Mouse (Mus musculus): ENCODE results near the gene Cdh26. TPM values are rescaled to one million over a fixed set of nuclear protein-coding genes. Genes with fewer than 3 reads are reported as not detected.

Cdh26 gene
- polyA plus RNA-seq, 1 experiment: not detected

GRCm38 (mm10) chr2:178502469-178502868 is 72.1 kb downstream of the Cdh26 start:
- no peak overlapping the region for H3K4me3 ChIP-seq
- TF ChIP-seq MYOG (IDR thresholded peaks at IDR 0.05; ENCODE audit: control insufficient read depth in 1 of 3, insufficient read depth in 1 of 3, insufficient read length in 2 of 3, low read depth in 2 of 3) (no peak), USF1 (IDR thresholded peaks at IDR 0.05; ENCODE audit: low read depth) (no peak), TCF3 (IDR thresholded peaks at IDR 0.05; ENCODE audit: insufficient read length, low read depth) (no peak), TCF12 (IDR thresholded peaks at IDR 0.05; ENCODE audit: insufficient read depth, poor library complexity, severe bottlenecking) (no peak), POLR2A (IDR thresholded peaks at IDR 0.05; ENCODE audit: insufficient read length, low read depth) (no peak), CEBPB (IDR thresholded peaks at IDR 0.05; ENCODE audit: insufficient read depth, poor library complexity, severe bottlenecking) (no peak), E2F4 (IDR thresholded peaks at IDR 0.05; ENCODE audit: insufficient read depth) (no peak)
- H3ac ChIP-seq (ENCODE audit: control insufficient read depth, insufficient read length): no peak overlapping the region
- H3K4me2 ChIP-seq (ENCODE audit: low read depth): no peak overlapping the region
- H3K79me2 ChIP-seq (ENCODE audit: control insufficient read depth, insufficient read depth): no peaks in the 10 kb centered on the region
- H3K27me3 ChIP-seq (ENCODE audit: control insufficient read depth, insufficient read depth, insufficient read length): no peaks in the 10 kb centered on the region
- no peaks in the 10 kb centered on the region for H3K36me3 ChIP-seq (ENCODE audit: control insufficient read depth, insufficient read depth)

GRCm38 (mm10) chr2:178506056-178506455 is 75.7 kb downstream of the Cdh26 start:
- H3ac ChIP-seq (ENCODE audit: control insufficient read depth, insufficient read length): no peak overlapping the region
- no peaks in the 10 kb centered on the region for H3K36me3 ChIP-seq (ENCODE audit: control insufficient read depth, insufficient read depth)
- H3K27me3 ChIP-seq (ENCODE audit: control insufficient read depth, insufficient read depth, insufficient read length): no peaks in the 10 kb centered on the region
- TF ChIP-seq MYOD1 (IDR thresholded peaks at IDR 0.05; ENCODE audit: control insufficient read depth in 1 of 3, insufficient read length in 2 of 3, low read depth in 2 of 3): no peak
- TF ChIP-seq MYOG (IDR thresholded peaks at IDR 0.05; ENCODE audit: control insufficient read depth in 1 of 3, insufficient read depth in 1 of 3, insufficient read length in 2 of 3, low read depth in 2 of 3): no peak
- no peak for TF ChIP-seq USF1 (IDR thresholded peaks at IDR 0.05; ENCODE audit: low read depth)
- no peaks in the 10 kb centered on the region for H3K79me2 ChIP-seq (ENCODE audit: control insufficient read depth, insufficient read depth)
- no peak overlapping the region for H3K4me2 ChIP-seq (ENCODE audit: low read depth)
- H3K4me3 ChIP-seq: no peak overlapping the region

- Histone ChIP-seq H3K27me3 (ENCODE audit: control insufficient read depth, insufficient read depth, insufficient read length) (no peaks in the 10 kb centered on the region), H3K4me2 (ENCODE audit: low read depth) (no peak overlapping the region), H3K36me3 (ENCODE audit: control insufficient read depth, insufficient read depth) (no peaks in the 10 kb centered on the region), H3K79me2 (ENCODE audit: control insufficient read depth, insufficient read depth) (no peaks in the 10 kb centered on the region), H3K4me3 (no peak overlapping the region), H3ac (ENCODE audit: control insufficient read depth, insufficient read length) (no peak overlapping the region)
- no peak for TF ChIP-seq MYOD1 (IDR thresholded peaks at IDR 0.05; ENCODE audit: control insufficient read depth in 1 of 3, insufficient read length in 2 of 3, low read depth in 2 of 3)
- no peak for TF ChIP-seq CEBPB (IDR thresholded peaks at IDR 0.05; ENCODE audit: insufficient read depth, poor library complexity, severe bottlenecking)
- TF ChIP-seq SRF (IDR thresholded peaks at IDR 0.05; ENCODE audit: control insufficient read depth, insufficient read length, low read depth): no peak
- no peak for TF ChIP-seq TCF12 (IDR thresholded peaks at IDR 0.05; ENCODE audit: insufficient read depth, poor library complexity, severe bottlenecking)
- no peak for TF ChIP-seq E2F4 (IDR thresholded peaks at IDR 0.05; ENCODE audit: insufficient read depth)
- no peak for TF ChIP-seq MYOG (IDR thresholded peaks at IDR 0.05; ENCODE audit: control insufficient read depth in 1 of 3, insufficient read depth in 1 of 3, insufficient read length in 2 of 3, low read depth in 2 of 3)
- TF ChIP-seq TCF3 (IDR thresholded peaks at IDR 0.05; ENCODE audit: insufficient read length, low read depth): no peak
- no peak for TF ChIP-seq USF1 (IDR thresholded peaks at IDR 0.05; ENCODE audit: low read depth)
- TF ChIP-seq MAX (IDR thresholded peaks at IDR 0.05; ENCODE audit: low read depth): no peak
- no peak for TF ChIP-seq REST (IDR thresholded peaks at IDR 0.05; ENCODE audit: insufficient read depth, insufficient read length)
- no peak for TF ChIP-seq POLR2A (IDR thresholded peaks at IDR 0.05; ENCODE audit: insufficient read length, low read depth)
- TF ChIP-seq POLR2AphosphoS2 (IDR thresholded peaks at IDR 0.05; ENCODE audit: insufficient read length, low read depth): no peak
These were observed 77.2 kb downstream of the Cdh26 start for GRCm38 (mm10) chr2:178507379-178508014.

GRCm38 (mm10) chr2:178508279-178508678 is 77.9 kb downstream of the Cdh26 start:
- H3K4me2 ChIP-seq (ENCODE audit: low read depth): no peak overlapping the region
- no peaks in the 10 kb centered on the region for H3K79me2 ChIP-seq (ENCODE audit: control insufficient read depth, insufficient read depth)
- H3ac ChIP-seq (ENCODE audit: control insufficient read depth, insufficient read length): no peak overlapping the region
- no peak for TF ChIP-seq SRF (IDR thresholded peaks at IDR 0.05; ENCODE audit: control insufficient read depth, insufficient read length, low read depth)
- no peak for TF ChIP-seq USF1 (IDR thresholded peaks at IDR 0.05; ENCODE audit: low read depth)
- no peak for TF ChIP-seq TCF3 (IDR thresholded peaks at IDR 0.05; ENCODE audit: insufficient read length, low read depth)
- TF ChIP-seq POLR2A (IDR thresholded peaks at IDR 0.05; ENCODE audit: insufficient read length, low read depth): no peak
- no peaks in the 10 kb centered on the region for H3K36me3 ChIP-seq (ENCODE audit: control insufficient read depth, insufficient read depth)
- no peak overlapping the region for H3K4me3 ChIP-seq
- H3K27me3 ChIP-seq (ENCODE audit: control insufficient read depth, insufficient read depth, insufficient read length): no peaks in the 10 kb centered on the region

GRCm38 (mm10) chr2:178513043-178513442 is 82.7 kb downstream of the Cdh26 start:
- Histone ChIP-seq H3ac (ENCODE audit: control insufficient read depth, insufficient read length) (no peak overlapping the region), H3K27me3 (ENCODE audit: control insufficient read depth, insufficient read depth, insufficient read length) (no peaks in the 10 kb centered on the region), H3K36me3 (ENCODE audit: control insufficient read depth, insufficient read depth) (no peaks in the 10 kb centered on the region), H3K79me2 (ENCODE audit: control insufficient read depth, insufficient read depth) (no peaks in the 10 kb centered on the region), H3K4me2 (ENCODE audit: low read depth) (no peak overlapping the region), H3K4me3 (no peak overlapping the region)
- no peak for TF ChIP-seq E2F4 (IDR thresholded peaks at IDR 0.05; ENCODE audit: insufficient read depth)
- no peak for TF ChIP-seq CEBPB (IDR thresholded peaks at IDR 0.05; ENCODE audit: insufficient read depth, poor library complexity, severe bottlenecking)
- no peak for TF ChIP-seq MAX (IDR thresholded peaks at IDR 0.05; ENCODE audit: low read depth)
- no peak for TF ChIP-seq TCF3 (IDR thresholded peaks at IDR 0.05; ENCODE audit: insufficient read length, low read depth)
- no peak for TF ChIP-seq USF1 (IDR thresholded peaks at IDR 0.05; ENCODE audit: low read depth)
- no peak for TF ChIP-seq SRF (IDR thresholded peaks at IDR 0.05; ENCODE audit: control insufficient read depth, insufficient read length, low read depth)
- no peak for TF ChIP-seq POLR2AphosphoS2 (IDR thresholded peaks at IDR 0.05; ENCODE audit: insufficient read length, low read depth)
- no peak for TF ChIP-seq REST (IDR thresholded peaks at IDR 0.05; ENCODE audit: insufficient read depth, insufficient read length)
- TF ChIP-seq MYOG (IDR thresholded peaks at IDR 0.05; ENCODE audit: control insufficient read depth in 1 of 3, insufficient read depth in 1 of 3, insufficient read length in 2 of 3, low read depth in 2 of 3): no peak
- TF ChIP-seq TCF12 (IDR thresholded peaks at IDR 0.05; ENCODE audit: insufficient read depth, poor library complexity, severe bottlenecking): no peak
- no peak for TF ChIP-seq MYOD1 (IDR thresholded peaks at IDR 0.05; ENCODE audit: control insufficient read depth in 1 of 3, insufficient read length in 2 of 3, low read depth in 2 of 3)

Measured in myocyte (in vitro differentiated cells).